Mouse (Mus musculus) forebrain, embryonic 15.5 days (tissue): ENCODE data around the gene Mrpl51. TPM values are rescaled to one million over a fixed set of nuclear protein-coding genes. Genes with fewer than 3 reads are reported as not detected.
A peak's percentile ranks its signal among the peaks of the same experiment; 100 is the strongest.

ENCODE experiments used
- ATAC-seq: fragments of 200-750 bp; cut with Nextera tagmentation; replicated peaks from 2 replicates; pipeline ENCODE4 v1.8.0; 2017; ENCODE audit warnings: mild to moderate bottlenecking, moderate TSS enrichment, moderate library complexity
- H3K27ac ChIP-seq: fragments of 300-500 bp; sonication (generic); replicated peaks from 2 replicates; pipeline ENCODE4 v1.5.1; 2015; ENCODE audit warnings: mild to moderate bottlenecking, inconsistent platforms
- H3K27me3 ChIP-seq: fragments of 300-500 bp; sonication (generic); 2 replicates; pipeline ENCODE4 v1.6.1; 2015; ENCODE audit warnings: inconsistent platforms
- H3K36me3 ChIP-seq: fragments of 300-500 bp; sonication (generic); 2 replicates; pipeline ENCODE4 v1.6.1; 2015; ENCODE audit warnings: mild to moderate bottlenecking, inconsistent platforms
- H3K4me1 ChIP-seq: fragments of 300-500 bp; sonication (generic); 2 replicates; pipeline ENCODE4 v1.6.1; 2015; ENCODE audit warnings: inconsistent platforms
- H3K4me2 ChIP-seq: fragments of 300-500 bp; sonication (generic); replicated peaks from 2 replicates; pipeline ENCODE4 v1.6.1; 2015; ENCODE audit warnings: mild to moderate bottlenecking, inconsistent platforms
- H3K4me3 ChIP-seq: fragments of 300-500 bp; sonication (generic); 2 replicates; pipeline ENCODE4 v1.5.1; 2015; ENCODE audit warnings: mild to moderate bottlenecking, inconsistent platforms
- H3K9ac ChIP-seq: fragments of 300-500 bp; sonication (generic); replicated peaks from 2 replicates; pipeline ENCODE4 v1.6.1; 2015; ENCODE audit warnings: mild to moderate bottlenecking, inconsistent platforms
- H3K9me3 ChIP-seq: fragments of 300-500 bp; sonication (generic); 2 replicates; pipeline ENCODE4 v1.6.1; 2016; ENCODE audit warnings: inconsistent platforms
- WGBS: fragments of 180-500 bp; shearing (Covaris S2); methylation state at CpG from one replicate; pipeline ENCODE4 v1.1.7; 2015; ENCODE audit warnings: mixed read lengths; 5-methylcytosine and 5-hydroxymethylcytosine counted together
- polyA plus RNA-seq: library from polyadenylated mRNA; unstranded; fragments of >200 nt; fragmentation: Nextera tagmentation; extraction: Ambion mirVana; gene quantifications from 2 replicates; pipeline ENCODE4 v1.2.1, GENCODE M21; 2015

Gene Mrpl51
- polyA plus RNA-seq = 155 and 158 TPM in 2 replicates

DNA sequence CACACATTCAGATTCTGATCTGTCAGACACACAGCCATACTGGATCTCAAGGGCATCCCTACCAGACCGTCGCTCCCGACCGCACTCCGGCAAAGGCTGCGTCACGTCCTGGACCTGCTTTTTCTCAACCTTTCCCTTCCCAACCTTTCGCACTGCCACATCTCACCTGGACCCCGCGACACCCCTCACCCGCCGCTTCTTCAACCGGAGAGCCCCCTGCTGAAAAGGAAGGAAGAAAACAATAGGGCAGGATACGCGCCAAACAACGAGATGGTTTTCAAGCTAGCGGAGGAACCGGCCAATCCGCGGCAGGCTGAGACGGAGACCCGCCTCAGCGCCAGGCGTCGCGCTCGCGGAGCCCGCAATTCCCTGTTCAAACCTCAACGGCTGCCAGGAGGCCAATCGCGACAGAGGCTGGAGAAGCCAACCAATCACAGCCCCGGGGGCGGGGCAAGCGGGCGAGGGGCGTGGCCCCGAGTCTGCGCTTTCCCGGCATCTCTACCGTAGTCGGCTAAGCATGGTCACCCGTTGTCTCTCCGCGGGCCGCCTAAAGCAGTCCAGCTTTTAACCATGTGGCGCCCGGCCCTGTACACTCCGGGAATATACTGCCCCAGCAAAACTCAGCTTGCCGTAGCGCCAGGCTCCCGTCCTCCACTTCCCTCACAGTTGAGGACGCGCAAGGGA, at the start of gene Mrpl51, which contains the start of gene Ncapd2:
Gene Mrpl51 (plus strand): TSS at position 470 of the 684 bp plus-strand sequence.
Gene Ncapd2 (minus strand): TSS at position 370 of the 684 bp plus-strand sequence.
- H3K4me2 ChIP-seq = peak within 1 kb of the TSS; percentile 77
- peaks cover 39% of the 10 kb centered on the region for H3K36me3 ChIP-seq
- peak within 1 kb of the TSS; percentile 83 for H3K4me3 ChIP-seq
- peaks cover 29% of the 10 kb centered on the region for H3K4me1 ChIP-seq
- under 1% methylated on average over 54 of the region's 54 CpGs for WGBS
- H3K27me3 ChIP-seq = no peaks in the 10 kb centered on the region
- no peaks in the 10 kb centered on the region for H3K9me3 ChIP-seq
- ATAC-seq = peak; percentile 97
- peak within 1 kb of the TSS; percentile 100 for H3K27ac ChIP-seq
- peak within 1 kb of the TSS; percentile 81 for H3K9ac ChIP-seq

DNA sequence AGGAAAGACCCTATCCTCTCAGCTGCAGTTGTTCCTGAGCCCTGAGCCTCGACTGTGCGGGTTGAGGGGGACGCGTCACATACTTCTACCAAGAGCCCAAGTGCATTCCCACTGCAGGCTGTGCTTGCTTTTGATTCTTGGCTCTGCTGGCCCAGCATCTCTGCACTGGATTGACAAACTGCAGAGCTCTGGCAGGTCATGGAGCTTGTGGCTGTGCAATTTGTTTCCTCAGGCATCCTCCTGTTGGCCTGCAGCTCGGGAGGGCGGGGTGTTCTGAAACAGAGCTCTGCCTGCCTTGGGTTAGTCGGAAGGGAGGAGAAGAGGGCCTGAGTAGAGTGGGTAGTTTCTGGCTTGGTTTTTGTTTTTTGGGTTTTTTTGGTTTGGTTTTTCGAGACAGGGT, 49.2 kb upstream of the Mrpl51 start:
- H3K4me3 ChIP-seq = no peak overlapping the region
- H3K27ac ChIP-seq = no peak overlapping the region
- H3K36me3 ChIP-seq = peaks cover 51% of the 10 kb centered on the region
- no peaks in the 10 kb centered on the region for H3K27me3 ChIP-seq
- no peak overlapping the region for H3K9ac ChIP-seq
- H3K9me3 ChIP-seq = no peaks in the 10 kb centered on the region
- H3K4me2 ChIP-seq = no peak overlapping the region
- 91% methylated on average over 8 of the region's 8 CpGs for WGBS
- H3K4me1 ChIP-seq = peaks cover 28% of the 10 kb centered on the region
- no peak for ATAC-seq

DNA sequence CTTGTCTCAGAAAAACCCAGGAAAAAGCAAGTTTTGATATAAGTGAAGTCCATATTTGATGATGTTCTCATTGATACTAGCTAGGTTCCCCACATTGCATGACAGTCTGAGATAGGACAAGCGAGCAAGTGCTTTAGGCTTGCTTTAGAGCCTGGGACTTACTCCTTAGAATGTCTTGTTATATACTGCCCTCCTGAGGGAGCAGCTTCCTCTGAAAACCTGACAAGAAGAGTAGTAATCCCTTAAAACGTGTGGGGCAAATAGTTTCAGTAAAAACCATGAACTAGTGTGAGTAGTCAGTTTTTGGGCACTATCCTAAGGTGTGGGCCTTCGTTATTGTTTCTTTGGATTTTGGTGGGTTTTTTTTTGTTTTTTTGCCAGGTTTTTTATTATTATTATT, 48.5 kb upstream of the Mrpl51 start:
- Histone ChIP-seq H3K4me1 (peaks cover 35% of the 10 kb centered on the region), H3K4me2 (no peak overlapping the region), H3K36me3 (peaks cover 46% of the 10 kb centered on the region), H3K9me3 (no peaks in the 10 kb centered on the region), H3K27me3 (no peaks in the 10 kb centered on the region), H3K27ac (no peak overlapping the region), H3K4me3 (no peak overlapping the region), H3K9ac (no peak overlapping the region)
- ATAC-seq = no peak
- WGBS = 83% methylated on average over 3 of the region's 3 CpGs

DNA sequence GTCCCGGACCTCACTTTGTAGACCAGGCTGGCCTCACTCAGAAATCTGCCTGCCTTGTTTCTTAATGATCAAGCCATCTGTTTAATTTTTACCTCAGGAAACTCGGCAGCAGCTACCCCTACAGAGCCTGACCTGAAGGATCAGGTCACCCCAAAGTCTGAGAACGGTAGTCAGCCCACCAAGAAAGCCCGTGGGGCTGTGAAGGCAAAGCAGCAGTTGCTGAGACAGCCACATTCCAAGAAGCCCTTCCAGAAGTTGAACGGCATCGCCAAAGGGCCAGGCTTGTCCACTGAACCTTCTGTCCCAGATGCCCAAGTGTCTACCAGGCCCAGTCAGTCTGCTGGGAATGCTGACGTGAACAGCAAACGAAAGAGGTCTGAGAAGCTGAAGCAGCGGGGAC, 47.7 kb upstream of the Mrpl51 start:
- no peak for ATAC-seq
- Histone ChIP-seq H3K9me3 (no peaks in the 10 kb centered on the region), H3K27ac (no peak overlapping the region), H3K4me2 (no peak overlapping the region), H3K36me3 (peaks cover 39% of the 10 kb centered on the region), H3K4me3 (no peak overlapping the region), H3K27me3 (no peaks in the 10 kb centered on the region), H3K4me1 (peaks cover 42% of the 10 kb centered on the region), H3K9ac (no peak overlapping the region)
- WGBS = 86% methylated on average over 9 of the region's 9 CpGs

DNA sequence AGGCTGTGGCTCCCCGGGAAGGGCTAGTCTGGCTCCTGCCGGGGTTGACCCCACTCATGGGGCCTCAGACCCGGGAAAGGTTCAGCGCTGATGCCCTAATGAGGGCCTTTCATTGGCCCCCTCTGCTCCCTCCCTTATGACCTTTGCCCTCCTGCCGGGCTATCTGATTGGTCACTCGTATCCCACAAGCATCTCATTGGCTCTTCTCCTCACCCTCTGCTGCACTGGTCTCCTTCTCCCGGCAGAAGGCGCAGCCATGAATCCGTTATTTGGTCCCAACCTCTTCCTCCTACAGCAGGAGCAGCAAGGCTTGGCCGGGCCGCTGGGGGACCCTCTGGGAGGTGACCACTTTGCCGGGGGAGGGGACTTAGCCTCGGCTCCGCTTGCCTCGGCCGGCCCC, 46.6 kb upstream of the Mrpl51 start, which contains the start of gene Iffo1:
Gene Iffo1 (plus strand): TSS at position 241 of the 400 bp plus-strand sequence.
- peak within 1 kb of the TSS; percentile 95 for H3K9ac ChIP-seq
- H3K36me3 ChIP-seq = peaks cover 28% of the 10 kb centered on the region
- peak within 1 kb of the TSS; percentile 96 for H3K4me2 ChIP-seq
- H3K9me3 ChIP-seq = no peaks in the 10 kb centered on the region
- no peaks in the 10 kb centered on the region for H3K27me3 ChIP-seq
- peak; percentile 94 for ATAC-seq
- H3K4me3 ChIP-seq = peak within 1 kb of the TSS; percentile 93
- H3K4me1 ChIP-seq = peaks cover 44% of the 10 kb centered on the region
- under 1% methylated on average over 16 of the region's 16 CpGs for WGBS
- H3K27ac ChIP-seq = peak within 1 kb of the TSS; percentile 92

DNA sequence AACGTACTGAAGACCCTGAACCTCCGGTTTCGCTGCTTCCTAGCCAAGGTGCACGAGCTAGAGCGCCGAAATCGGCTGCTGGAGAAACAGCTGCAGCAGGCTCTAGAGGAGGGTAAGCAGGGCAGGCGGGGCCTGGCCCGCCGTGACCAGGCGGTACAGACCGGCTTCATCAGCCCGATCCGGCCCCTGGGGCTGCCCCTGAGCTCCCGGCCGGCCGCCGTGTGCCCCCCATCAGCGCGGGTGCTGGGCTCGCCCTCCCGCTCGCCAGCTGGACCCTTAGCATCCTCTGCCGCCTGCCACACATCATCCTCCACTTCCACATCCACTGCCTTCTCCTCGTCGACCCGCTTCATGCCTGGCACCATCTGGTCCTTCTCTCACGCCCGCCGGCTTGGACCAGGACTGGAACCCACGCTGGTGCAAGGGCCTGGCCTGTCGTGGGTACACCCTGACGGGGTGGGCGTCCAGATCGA, 46.1 kb upstream of the Mrpl51 start:
- peak; percentile 69 for ATAC-seq
- H3K4me3 ChIP-seq = peak overlapping the region; percentile 93
- WGBS = under 1% methylated on average over 31 of the region's 35 CpGs

DNA sequence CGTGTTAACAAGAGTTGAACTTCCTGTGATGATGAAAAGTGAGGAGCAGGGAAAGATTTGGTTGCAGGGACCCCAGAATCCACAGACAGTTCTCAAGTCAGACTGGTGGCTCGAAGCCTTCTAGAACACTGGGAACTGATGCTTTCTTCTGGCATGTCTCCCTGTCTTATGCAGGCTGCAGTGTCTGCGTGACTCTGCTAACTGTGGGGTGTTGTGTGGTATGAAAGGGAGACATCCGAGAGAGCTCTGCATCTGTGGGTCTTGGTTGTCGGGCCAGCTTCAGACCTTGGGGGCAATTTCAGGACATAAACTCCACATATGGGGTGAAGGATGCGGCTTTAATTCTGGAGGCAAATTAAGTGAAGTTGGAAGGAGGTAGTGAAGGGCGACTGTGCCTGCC, 45.5 kb upstream of the Mrpl51 start:
- Histone ChIP-seq H3K27ac (no peak overlapping the region), H3K9me3 (no peaks in the 10 kb centered on the region), H3K9ac (peak overlapping the region; percentile 95), H3K4me2 (peak overlapping the region; percentile 96), H3K4me3 (peak overlapping the region; percentile 93), H3K4me1 (peaks cover 44% of the 10 kb centered on the region), H3K36me3 (peaks cover 16% of the 10 kb centered on the region), H3K27me3 (no peaks in the 10 kb centered on the region)
- 50% methylated on average over 7 of the region's 7 CpGs for WGBS
- no peak for ATAC-seq

More for the DNA sequence above, 46.1 kb upstream of the Mrpl51 start:
- Histone ChIP-seq H3K9ac (peak overlapping the region; percentile 95), H3K27me3 (no peaks in the 10 kb centered on the region), H3K36me3 (peaks cover 23% of the 10 kb centered on the region), H3K27ac (peak overlapping the region; percentile 92), H3K9me3 (no peaks in the 10 kb centered on the region), H3K4me1 (peaks cover 44% of the 10 kb centered on the region), H3K4me2 (peak overlapping the region; percentile 96)

DNA sequence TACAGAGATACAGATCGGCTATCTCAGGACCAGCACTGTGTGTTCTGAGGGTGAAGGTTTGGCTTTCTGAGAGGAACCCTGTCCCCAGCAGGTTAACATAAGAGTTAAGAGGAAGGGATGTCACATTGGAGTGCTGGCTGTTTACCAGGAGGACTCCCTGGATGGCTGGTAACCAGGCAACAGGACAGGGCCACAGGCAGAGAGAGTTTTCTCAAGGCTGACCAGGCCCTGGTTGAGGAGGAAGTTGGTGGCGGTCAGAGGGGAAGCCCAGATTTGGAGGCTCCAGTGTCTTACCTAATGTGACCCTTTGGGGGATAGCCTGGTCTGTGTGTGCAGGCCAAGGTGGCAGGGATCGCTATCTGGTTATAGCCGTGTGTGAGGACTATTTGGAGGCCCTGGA, 44.8 kb upstream of the Mrpl51 start:
- 78% methylated on average over 4 of the region's 4 CpGs for WGBS
- H3K36me3 ChIP-seq = peaks cover 10% of the 10 kb centered on the region

DNA sequence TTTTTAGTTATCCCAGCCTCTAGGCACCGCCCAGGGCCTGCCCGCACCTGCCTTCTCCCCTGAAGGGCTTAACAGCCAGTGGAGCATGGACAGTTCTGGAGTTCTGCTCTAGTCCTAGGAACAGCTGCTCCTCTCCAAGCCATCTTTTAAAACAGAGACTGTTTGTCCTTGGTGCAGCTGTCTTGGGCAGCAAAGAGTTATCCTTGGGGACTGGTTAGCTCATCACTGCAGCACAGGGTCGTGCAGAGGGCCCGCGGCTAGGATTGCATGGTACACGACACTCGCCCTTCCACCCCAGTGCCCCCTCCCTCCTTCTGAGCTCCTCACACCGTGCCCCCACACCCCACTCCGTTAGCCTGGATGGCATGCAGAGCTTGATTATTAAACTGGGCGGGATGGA, 44.3 kb upstream of the Mrpl51 start:
- ATAC-seq = no peak
- no peak overlapping the region for H3K27ac ChIP-seq
- no peaks in the 10 kb centered on the region for H3K9me3 ChIP-seq
- peak overlapping the region; percentile 96 for H3K4me2 ChIP-seq
- H3K4me3 ChIP-seq = no peak overlapping the region
- H3K27me3 ChIP-seq = no peaks in the 10 kb centered on the region
- H3K9ac ChIP-seq = peak overlapping the region; percentile 95; the same call in 1 of the 2 replicates
- H3K36me3 ChIP-seq = peaks cover 9% of the 10 kb centered on the region
- 77% methylated on average over 10 of the region's 10 CpGs for WGBS
- peaks cover 44% of the 10 kb centered on the region for H3K4me1 ChIP-seq

More for the DNA sequence above, 44.8 kb upstream of the Mrpl51 start:
- no peak overlapping the region for H3K27ac ChIP-seq
- no peaks in the 10 kb centered on the region for H3K9me3 ChIP-seq
- no peaks in the 10 kb centered on the region for H3K27me3 ChIP-seq
- peaks cover 44% of the 10 kb centered on the region for H3K4me1 ChIP-seq
- H3K9ac ChIP-seq = peak overlapping the region; percentile 95; the same call in 1 of the 2 replicates
- H3K4me2 ChIP-seq = peak overlapping the region; percentile 96
- no peak for ATAC-seq
- peak overlapping the region; percentile 93; the same call in 1 of the 2 replicates for H3K4me3 ChIP-seq

DNA sequence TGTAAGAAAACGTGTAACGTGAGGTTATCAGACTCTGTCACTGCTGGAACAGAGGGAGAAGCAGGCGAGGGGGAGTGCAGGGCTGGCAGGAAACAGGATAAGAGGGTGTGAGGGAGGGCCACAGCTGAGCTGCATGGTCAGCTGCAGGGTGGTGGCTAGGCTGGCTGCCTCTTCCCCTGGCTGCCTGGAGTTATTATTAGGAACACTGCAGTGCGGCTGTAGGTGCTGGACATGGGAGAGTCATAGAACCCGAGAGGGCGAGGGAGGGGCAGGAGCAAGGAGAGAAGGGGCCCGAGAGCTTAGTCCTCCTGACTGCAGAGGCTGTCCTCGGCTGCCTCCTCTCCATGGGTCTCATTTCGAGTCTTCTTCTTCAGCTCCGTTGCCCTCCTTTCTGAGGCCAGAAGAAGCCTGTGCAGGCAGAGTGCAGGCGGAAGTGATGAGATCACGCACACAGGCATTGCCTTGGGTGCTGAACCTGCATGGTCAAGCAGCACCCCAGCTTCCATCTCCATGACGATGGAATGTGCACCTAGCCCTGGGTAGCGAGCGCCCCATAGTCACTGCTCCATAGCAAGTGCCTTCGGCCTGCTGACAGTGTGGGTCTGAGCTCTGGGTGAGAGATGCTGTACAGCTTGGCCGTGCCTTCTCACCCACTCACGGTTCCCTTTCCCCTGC, 43.2 kb upstream of the Mrpl51 start:
- H3K9me3 ChIP-seq = no peaks in the 10 kb centered on the region
- H3K4me3 ChIP-seq = no peak overlapping the region
- no peaks in the 10 kb centered on the region for H3K27me3 ChIP-seq
- H3K4me1 ChIP-seq = peaks cover 44% of the 10 kb centered on the region
- no peak for ATAC-seq
- no peak overlapping the region for H3K4me2 ChIP-seq
- H3K36me3 ChIP-seq = peaks cover 14% of the 10 kb centered on the region
- no peak overlapping the region for H3K27ac ChIP-seq
- 79% methylated on average over 18 of the region's 18 CpGs for WGBS
- peak overlapping the region; percentile 28 for H3K9ac ChIP-seq

DNA sequence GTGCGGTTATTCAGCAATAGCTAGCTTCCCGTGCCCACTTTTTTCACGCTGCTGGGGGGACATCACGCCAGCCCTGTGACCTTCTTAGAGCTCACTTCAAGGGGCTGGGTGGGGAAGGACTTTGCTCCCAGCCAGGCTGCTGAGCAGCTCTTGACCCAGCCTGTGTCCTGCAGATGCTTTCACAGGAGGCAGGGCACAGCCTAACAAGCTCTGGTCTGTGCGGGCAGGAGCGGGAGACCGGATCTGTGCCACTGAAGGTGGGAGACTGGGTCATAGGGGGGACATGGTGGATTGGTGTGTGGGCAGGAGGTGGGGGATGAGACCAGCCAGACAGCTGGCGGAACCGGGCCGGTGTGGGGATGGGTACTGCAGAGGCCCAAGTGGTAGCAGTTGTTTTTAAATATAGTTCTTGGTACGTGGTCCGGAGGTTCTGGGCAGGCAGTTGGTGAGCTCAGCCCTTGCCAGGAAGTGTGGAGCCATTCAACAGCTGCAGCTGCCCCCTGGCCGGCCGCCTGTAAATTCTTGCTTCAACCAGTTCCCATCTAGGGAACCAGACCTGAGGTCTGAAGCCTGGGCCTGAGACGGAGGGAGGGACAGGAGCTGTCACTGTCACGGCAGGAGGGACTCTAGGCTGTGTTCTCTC, 42.6 kb upstream of the Mrpl51 start:
- H3K4me2 ChIP-seq = no peak overlapping the region

DNA sequence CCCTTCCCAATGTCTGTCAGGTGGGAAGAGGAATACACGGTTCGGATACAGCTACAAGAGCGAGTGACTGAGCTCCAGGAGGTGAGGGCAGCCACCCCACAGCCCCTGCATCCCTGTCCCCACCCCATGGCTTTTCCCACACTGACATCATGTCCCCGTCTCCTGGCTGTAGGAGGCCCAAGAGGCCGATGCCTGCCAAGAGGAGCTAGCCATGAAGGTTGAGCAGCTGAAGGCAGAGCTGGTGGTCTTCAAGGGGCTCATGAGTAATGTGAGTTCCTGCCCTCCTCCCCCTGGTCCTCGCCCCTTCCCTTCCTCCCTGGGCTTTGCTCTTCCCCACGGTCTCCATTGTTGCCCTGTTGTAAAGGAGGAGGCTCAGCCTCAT, 42.0 kb upstream of the Mrpl51 start:
- Histone ChIP-seq H3K4me2 (no peak overlapping the region), H3K27me3 (no peaks in the 10 kb centered on the region), H3K36me3 (peaks cover 19% of the 10 kb centered on the region), H3K27ac (no peak overlapping the region), H3K4me1 (peaks cover 38% of the 10 kb centered on the region), H3K9ac (no peak overlapping the region), H3K4me3 (no peak overlapping the region), H3K9me3 (no peaks in the 10 kb centered on the region)
- ATAC-seq = no peak
- WGBS = 89% methylated on average over 7 of the region's 7 CpGs

More for the DNA sequence above, 42.6 kb upstream of the Mrpl51 start:
- Histone ChIP-seq H3K4me3 (no peak overlapping the region), H3K4me1 (peaks cover 43% of the 10 kb centered on the region), H3K9ac (no peak overlapping the region), H3K27me3 (no peaks in the 10 kb centered on the region), H3K27ac (no peak overlapping the region), H3K9me3 (no peaks in the 10 kb centered on the region), H3K36me3 (peaks cover 18% of the 10 kb centered on the region)
- ATAC-seq = no peak
- WGBS = 86% methylated on average over 16 of the region's 16 CpGs
